Mouse (Mus musculus) ZHBTc4 (cell line): ENCODE results near the gene Wdr62.
A peak's percentile ranks its signal among the peaks of the same experiment; 100 is the strongest.
"Not testable (repeated sequence)": the region's sequence is repeated elsewhere in the genome, so short reads cannot be mapped to it uniquely, and the experiment has no call there.

ENCODE experiments used
- DNase-seq: peaks from one replicate; pipeline ENCODE4 v3.0.0-alpha.2; 2011; ENCODE audit warnings: low read depth, low spot score

The Wdr62 gene

DNA sequence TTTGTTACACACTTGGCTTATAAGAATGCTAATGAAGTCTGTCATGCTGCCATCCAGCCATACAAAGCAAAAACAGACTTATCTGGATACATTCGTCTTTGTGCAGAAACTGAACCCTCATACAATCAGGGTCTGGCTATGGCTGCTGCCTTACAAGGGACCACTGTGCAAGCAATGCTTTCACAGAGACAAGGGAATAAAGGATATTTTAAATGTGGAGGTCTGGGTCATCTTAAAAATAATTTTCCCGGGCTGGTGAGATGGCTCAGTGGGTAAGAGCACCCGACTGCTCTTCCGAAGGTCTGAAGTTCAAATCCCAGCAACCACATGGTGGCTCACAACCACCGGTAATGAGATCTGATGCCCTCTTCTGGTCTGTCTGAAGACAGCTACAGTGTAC lies 73.9 kb downstream of the Wdr62 start:
- DNase-seq = not testable (repeated sequence)

DNA sequence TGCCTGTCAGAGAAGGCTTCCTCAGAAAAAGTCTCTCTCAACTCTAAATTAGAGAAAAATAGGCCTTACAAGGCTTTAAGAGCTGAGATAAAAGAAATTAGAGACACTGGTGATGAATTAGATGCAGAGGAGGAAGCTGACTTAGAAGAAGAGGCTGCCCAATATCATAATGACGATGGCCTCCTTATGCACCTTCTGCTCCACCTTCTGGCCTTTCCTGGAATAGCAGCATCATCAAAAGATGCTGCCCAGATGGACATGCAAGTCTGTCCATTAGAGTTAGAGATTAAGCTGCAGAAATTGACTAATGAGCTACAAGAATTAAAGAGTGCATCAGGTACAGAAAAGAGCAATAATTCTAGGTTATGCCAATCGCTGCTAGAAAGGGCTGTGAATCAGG lies 74.8 kb downstream of the Wdr62 start:
- DNase-seq = peak; percentile 70

DNA sequence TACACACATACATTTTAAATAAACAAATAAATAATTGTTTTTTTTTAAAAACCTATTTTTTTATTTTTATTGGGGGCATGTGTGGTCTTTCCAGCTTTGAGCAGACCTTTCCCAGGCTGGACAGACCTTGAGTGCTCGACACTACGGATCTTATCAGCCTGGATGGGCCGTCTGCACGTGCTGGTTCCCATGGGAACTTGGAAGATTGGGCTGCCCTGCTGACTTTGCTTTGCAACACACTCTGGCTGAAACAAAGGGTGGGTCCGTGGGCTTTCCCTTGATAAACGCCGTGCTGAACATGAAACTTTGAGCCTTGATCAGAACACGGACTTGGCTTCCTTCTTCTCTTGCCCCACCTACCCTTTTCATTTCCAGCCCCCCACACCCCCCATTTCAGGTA lies 75.8 kb downstream of the Wdr62 start:
- peak; percentile 48 for DNase-seq

DNA sequence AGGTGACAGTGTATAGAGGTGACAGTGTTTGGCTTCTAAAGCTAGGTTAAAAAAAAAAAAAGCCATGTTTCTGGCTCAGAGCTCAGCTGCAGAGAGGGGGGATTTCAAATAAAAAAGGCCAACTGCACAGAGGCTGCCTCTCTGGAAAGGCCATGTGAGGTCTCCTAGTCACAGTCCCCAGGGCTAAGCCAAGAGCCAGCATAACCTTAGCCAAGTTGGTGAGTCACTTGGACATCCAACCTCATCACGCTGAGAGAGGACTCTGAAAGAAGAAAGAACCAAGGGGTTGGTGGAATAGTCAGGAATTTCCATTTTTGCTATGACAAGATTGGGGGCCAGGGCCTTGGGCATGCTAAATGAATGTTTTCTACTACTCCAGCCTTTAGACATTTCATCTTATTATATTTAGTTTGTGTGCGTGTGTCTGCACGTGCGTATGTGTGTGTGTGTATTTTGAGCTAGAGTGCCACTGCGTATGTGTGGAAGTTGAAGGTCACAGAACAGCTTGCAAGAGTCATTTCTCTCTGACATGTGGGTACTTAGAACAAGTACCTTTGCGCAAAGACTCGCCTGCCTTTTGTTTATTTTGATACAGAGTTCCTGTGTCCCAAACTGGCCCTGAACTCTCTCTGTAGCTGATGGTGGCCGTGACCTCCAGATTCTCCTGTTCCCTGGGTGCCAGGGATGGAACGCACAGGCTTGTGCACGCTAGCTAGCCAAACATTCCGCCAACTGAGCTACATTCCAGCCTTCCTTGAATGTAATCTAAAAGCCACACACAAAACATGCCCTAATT lies 77.1 kb downstream of the Wdr62 start:
- DNase-seq = no peak

DNA sequence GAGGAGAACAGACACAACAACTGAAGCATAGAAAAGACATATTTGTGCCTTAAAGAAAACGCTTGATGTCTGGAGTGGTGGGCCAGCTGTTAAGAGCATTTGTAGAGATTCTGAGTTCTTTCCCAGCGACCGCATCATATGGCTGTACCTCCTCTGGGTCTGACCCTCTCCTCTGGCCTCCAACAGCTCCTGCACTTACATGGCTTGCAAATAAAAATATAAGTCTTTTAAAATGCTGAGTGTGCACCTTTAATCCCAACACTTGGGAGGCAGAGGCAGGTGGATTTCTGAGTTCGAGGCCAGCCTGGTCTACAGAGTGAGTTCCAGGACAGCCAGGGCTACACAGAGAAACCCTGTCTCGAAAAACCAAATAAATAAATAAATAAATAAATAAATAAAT lies 79.6 kb downstream of the Wdr62 start:
- not testable (repeated sequence) for DNase-seq

DNA sequence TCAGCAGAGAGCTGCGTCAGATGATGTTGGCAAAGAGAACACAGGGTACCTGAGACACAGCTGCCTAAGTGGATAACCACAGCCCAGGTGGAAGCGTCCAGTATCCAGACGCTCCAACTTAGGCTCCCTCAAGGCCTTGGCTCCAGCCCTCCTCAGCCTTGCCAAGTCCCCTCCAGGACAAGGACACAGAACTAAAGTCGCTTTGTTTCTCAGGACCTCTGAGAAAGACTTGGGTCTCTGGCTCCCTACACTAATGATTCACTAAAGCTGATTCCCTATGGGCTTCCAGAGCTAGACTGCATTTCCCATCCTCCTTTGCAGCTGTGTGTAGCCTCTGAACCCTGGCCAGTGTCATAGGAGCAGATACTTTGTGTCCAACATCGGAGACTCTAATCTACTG lies 80.0 kb downstream of the Wdr62 start:
- DNase-seq = no peak

DNA sequence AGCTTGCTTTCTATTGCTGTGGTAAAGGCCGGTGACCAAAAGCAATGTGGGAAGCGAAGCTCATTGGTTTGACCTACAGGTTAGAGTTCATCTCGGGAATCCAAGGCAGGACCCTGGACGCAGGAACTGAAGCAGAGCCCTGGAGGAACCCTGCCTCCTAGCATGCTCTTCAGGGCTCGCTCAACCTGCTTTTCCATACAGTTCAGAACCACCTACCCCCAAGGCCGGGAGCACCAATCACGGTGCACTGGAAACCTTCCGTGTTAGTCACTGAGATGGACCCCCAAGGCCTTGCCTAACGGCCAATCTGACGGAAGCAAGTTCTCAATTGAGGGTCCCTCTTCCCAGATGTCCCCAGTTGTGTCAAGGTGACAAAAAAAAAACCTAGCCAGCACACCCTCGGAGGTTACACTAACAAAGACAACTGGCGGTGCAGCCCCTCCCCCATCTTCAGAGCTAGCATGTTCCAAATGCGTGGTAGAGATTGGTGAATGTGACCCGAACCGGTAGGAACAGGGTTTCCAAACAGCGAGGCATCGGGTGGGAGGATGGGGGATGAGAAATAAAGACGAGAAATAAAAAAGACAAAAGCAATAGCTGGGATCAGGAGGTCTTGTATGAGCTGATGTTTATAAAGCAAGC lies 80.6 kb downstream of the Wdr62 start:
- DNase-seq = peak; percentile 73

DNA sequence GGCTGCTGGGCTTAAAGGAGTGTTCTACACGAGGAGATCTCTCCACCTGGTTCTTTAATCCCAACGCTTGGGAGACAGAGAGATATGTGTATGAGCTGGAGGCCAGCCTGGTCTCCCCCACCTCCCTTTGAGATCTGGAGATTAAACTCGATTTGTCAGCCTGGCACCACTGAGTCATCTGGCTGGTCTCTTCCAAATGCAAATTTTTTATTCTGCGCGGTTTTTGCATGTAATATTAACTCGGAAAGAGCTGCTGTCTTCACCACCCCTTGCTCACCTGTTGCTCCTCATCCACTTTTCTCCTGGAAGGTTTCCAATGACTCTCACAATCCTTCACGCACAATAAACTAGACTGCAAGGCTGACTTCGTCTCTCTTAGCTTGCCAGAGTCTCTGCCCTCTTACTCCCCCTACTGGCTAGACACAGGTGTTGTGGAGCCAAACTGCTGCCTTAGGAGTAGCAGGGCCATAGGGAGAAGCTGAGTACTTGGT lies 81.7 kb downstream of the Wdr62 start, which contains the start of gene Capns1:
Gene Capns1 (minus strand): TSS at position 331 of the 491 bp plus-strand sequence.
- peak; percentile 94 for DNase-seq

DNA sequence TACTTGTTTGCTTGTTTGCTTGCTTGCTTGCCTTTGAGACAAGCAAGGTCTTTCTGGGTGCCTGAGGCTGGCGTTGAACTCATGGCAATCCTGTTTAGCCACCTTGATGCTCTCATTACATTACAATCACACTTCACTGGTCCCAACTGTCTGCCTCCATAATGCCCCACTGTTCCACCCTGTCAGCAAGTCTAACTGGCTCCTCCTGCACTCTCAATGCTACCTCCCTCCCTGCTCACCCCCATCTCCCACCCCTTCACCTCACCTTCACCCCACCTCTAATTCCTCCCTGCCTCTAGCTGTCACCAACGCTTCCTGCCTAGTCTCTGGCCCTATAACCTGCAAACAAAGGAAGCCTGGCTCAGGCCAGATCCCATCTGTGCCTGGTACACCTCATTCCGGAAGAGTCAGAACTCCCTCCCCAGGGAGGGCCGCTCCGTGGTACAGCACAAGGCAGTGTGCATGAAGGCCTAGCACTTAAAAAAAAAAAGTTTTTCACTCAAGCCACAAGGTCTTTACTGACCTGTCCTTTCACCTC lies 82.6 kb downstream of the Wdr62 start:
- peak; percentile 90 for DNase-seq

DNA sequence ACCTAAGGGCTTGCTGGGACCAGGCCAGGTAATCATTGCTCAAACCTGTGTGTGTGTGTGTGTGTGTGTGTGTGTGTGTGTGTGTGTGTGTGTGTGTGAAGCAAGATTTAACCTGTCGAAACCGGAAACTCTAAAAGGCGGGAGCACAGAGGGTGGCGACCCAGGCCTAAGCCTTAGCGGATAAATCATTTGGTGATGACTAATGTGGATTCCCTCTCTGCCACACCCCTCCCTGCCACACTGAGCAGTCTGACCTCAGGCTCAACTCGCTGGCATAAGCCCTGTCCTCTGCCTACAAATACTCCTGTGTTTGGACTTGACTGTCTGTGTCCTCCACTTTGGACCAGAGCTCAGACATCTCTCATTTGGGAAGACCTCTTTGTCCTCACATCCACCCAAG lies 84.0 kb downstream of the Wdr62 start:
- peak; percentile 71 for DNase-seq

DNA sequence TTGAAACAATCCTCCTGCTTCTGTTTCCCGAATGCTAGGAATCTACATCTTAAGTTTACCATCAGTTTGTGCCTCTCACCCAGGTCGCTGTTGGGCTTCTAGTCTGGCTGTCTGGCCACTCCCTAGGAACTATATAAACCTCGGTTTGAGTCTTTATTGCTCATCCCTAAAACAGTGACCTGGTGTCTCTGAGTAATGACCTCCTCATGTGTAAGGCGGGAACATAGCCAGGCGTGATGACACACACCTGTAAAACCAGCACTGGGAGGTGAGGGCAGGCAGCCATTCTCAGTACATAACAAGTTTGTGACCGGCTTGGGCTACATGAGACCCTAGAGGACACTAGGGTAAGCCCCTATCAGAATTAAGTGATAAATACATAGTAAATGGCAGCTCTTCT lies 84.8 kb downstream of the Wdr62 start:
- no peak for DNase-seq

DNA sequence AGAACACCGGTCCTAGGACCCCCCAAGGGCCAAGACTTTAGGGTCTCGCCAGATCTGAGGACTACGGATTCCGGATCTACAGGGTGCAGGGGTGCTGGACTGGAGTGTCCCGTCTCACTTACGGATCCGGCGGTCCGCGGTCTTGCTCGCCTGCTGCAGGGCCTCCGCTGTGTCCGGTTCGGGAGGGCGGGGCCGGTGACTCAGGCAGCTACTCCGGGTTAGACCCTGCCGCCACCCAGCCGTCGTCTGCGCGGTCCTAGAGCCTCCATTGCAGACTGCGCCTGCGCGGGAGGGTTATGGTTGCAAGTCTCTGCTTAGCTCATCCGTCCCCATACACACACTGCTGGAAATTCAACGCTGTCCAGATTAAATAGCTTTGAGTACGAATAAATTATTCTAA lies 85.3 kb downstream of the Wdr62 start:
- peak; percentile 98 for DNase-seq

DNA sequence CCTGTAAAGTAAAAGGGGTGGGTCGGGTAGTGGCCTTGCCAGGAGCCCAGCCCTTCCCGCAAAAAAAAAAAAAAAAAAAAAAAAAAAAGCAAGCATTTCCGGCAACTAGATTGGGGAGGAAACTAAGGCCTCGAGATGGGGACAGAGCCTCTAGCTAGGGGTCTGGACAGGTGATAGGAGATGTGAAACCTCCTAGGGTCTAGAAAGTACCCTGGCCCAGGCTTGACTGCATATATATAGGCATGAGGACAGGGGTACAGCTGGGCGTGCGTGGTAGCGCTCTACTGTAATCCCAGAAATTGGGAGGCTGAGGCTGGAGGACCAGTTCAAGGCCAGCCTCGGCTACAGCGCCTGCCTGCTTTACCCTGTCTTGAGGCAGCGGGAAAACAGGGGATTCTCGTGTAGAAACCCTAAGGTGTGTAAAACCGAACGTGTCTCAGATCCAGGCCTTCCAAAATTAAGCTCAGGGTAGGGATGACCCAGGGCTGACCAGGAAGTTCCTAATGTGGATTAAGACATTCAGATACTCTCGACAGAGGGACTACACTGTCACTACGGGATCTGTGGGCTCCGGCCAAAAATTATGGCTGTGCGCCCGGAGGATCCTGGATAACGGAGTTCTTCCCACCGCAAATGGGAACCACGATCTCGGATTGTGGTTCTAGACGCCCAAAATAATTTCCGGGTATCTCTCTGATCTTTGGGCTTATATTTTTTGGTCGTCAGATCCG lies 86.0 kb downstream of the Wdr62 start:
- DNase-seq = peak; percentile 57

DNA sequence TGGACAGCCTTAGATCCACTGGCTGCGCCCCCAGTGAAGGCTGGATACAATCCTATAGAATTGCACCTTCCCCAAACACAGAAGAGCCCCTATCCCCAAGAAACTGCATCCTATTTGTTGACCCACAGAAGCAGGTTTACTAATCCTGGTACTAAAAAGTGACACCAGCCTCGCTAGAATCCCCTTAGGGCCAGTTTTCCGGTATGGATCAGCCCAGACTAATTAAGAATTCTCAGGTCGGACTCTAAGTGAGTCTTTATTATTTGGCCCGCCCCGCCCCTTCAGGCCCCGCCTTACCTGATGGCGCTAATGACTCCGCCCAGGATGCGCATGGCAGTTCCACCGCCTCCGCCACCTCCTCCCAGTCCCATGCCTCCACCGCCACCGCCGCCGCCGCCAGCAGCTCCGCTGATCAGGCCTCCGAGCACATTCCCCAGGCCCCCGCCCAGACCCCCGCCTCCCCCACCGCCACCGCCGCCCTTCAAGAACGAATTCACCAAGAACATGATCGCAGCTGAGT lies 86.6 kb downstream of the Wdr62 start:
- DNase-seq = peak; percentile 95

DNA sequence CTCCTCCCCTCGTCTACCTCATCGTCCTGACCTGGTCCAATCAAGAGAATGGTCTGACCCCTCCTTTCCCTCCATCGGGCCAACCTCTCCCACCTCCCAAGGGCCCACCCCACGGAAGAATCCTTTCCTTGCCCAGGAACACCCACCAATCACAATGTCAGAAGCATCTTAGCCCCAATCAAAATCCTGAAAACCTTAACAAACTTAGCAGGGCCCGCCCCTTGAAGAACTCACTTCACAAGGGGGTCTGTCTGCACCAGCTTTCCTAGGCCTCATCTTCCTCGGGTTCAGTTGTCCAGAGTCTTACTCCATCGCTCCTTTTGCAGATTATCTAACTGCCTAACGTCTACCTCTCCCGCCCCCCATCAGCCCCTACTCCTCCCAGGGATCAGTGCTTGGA lies 87.2 kb downstream of the Wdr62 start:
- DNase-seq = peak; percentile 94

DNA sequence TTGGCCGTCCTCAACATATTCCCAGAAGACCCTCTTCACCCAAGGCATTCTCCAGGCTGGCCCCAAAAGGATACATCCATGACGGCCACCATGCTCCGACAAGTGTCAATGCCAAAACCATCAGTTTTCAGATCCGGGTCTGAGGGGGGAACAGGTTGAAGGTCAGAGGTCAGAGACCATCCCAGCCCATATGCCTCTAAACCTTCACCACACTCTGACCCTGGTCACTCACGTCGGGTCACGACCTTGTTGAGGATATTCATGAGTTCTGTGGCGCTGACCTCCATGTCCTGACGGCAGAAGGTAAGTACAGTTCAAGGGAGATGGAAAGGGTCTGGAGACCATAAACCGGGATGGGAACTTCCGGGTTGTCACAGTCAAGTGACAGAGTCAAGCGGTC lies 88.1 kb downstream of the Wdr62 start:
- no peak for DNase-seq
